Mouse (Mus musculus): ENCODE data around the gene Txnrd2.

The Txnrd2 gene

GRCm38 (mm10) chr16:18443385-18443841 lies 17.2 kb downstream of the Txnrd2 start:
- intact Hi-C loops (cut with DNase I), result loop anchor here (1.0 to 5.0 kb wide), 2 partner anchors 54 to 174 kb away; partner anchors contain the start of genes Gnb1l and Rtl10

GRCm38 (mm10) chr16:18447243-18447642 lies 21.1 kb downstream of the Txnrd2 start:
- intact Hi-C loops (cut with DNase I), result no loop called here

- intact Hi-C loops (cut with DNase I), result no loop called here
Measured at GRCm38 (mm10) chr16:18448104-18448503, 21.9 kb downstream of the Txnrd2 start.

- intact Hi-C loops (cut with DNase I), result no loop called here
Measured at GRCm38 (mm10) chr16:18449005-18449404, 22.8 kb downstream of the Txnrd2 start.

- intact Hi-C loops (cut with DNase I), result no loop called here
Measured at GRCm38 (mm10) chr16:18451486-18452181, 25.4 kb downstream of the Txnrd2 start.

DNA sequence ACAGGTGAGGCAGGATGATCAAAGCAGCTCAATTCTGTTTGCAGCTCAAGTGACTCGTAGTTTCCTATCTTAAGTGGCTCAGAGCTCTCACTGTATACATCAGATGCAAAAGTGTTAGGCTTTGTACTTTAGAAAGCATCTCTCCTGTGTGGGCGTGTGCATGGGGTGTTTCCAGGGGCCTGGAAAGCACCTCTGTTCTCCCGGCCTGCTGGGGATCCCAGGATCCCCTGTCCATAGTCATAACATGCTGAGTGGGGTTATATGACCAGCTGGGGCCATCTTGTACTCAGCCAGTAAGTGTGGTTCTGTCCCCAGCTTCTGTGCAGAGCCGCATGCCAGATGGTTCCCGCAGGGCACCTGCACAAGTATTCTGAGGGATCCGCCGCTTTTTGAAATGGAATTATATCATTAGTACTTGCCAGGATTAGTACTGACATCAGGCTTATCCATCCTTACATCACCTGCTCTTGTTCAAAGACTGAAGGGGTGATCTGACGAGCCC lies 26.2 kb downstream of the Txnrd2 start:
- intact Hi-C loops (cut with DNase I), result no loop called here

- intact Hi-C loops (cut with DNase I), result no loop called here
Measured at GRCm38 (mm10) chr16:18453846-18454245, 27.7 kb downstream of the Txnrd2 start.

GRCm38 (mm10) chr16:18455407-18455806 lies 29.2 kb downstream of the Txnrd2 start:
- intact Hi-C loops (cut with DNase I), result no loop called here

DNA sequence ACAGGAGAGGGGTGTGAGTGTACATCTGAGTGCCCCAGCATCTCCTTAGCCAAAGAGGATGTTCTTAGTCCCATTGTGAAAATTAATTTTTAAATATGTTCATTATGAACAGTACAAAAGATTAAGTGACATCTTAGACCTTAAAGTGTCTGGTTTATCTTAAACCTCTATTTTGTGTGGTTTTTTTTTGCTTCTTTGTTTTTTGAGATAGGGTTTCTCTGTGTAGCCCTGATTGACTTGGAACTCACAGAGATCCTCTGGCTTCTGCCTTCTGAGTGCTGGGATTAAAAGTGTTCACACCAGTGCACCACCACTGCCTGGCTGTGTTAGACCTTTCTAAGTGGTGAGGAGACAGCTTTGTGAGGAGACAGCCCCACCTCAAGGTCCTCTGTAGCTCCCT lies 32.5 kb downstream of the Txnrd2 start:
- intact Hi-C loops (cut with DNase I), result no loop called here

- intact Hi-C loops (cut with DNase I), result no loop called here
Measured at GRCm38 (mm10) chr16:18459335-18459954, 33.3 kb downstream of the Txnrd2 start.

GRCm38 (mm10) chr16:18459955-18460370 lies 33.8 kb downstream of the Txnrd2 start:
- intact Hi-C loops (cut with DNase I), result no loop called here

- intact Hi-C loops (cut with DNase I), result no loop called here
Measured at GRCm38 (mm10) chr16:18460826-18461225, 34.6 kb downstream of the Txnrd2 start.

- intact Hi-C loops (cut with DNase I), result no loop called here
Measured at GRCm38 (mm10) chr16:18462031-18462430, 35.8 kb downstream of the Txnrd2 start.

- intact Hi-C loops (cut with DNase I), result no loop called here
Measured at GRCm38 (mm10) chr16:18462598-18462997, 36.4 kb downstream of the Txnrd2 start.

DNA sequence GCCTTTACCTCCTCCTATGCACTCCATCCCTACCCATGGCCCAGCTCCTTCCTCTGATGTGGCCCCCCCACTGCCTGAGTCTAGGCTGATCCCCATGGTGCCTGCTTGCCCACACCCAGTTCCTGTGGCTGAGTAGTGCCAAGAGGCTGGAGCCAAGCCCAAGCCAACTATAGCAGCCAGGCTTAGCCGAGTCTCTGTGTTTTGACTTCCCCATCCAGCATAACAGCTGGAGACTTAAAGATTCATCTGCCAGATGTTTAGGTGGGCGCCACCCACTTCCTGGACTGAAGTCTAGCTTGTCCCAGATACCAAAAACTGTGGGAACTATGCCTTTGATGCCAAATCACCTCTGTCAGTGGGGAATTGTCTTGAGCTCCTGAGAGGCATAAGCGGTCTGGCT lies 38.1 kb downstream of the Txnrd2 start:
- intact Hi-C loops (cut with DNase I), result no loop called here

DNA sequence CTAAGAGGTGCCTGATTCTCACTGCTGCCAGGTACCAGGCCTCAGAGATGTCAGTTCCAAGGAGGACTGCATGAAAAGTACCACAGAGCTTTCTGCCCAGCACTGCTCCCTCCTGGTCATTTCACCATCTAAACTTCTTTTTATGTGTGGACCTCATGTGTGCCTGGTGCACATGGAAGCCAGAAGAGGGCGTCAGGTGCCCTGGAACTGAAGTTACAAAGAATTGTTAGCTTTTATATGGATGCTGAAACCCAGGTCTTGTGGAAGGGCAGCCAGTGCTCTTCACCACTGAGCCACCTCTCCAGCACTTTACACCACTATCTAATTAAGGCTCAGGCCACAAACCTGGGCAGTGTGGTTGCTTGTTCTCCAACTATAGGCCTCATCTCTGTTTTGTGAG lies 44.6 kb downstream of the Txnrd2 start:
- intact Hi-C loops (cut with DNase I), result no loop called here

- intact Hi-C loops (cut with DNase I), result no loop called here
Measured at GRCm38 (mm10) chr16:18471381-18471955, 45.3 kb downstream of the Txnrd2 start.

DNA sequence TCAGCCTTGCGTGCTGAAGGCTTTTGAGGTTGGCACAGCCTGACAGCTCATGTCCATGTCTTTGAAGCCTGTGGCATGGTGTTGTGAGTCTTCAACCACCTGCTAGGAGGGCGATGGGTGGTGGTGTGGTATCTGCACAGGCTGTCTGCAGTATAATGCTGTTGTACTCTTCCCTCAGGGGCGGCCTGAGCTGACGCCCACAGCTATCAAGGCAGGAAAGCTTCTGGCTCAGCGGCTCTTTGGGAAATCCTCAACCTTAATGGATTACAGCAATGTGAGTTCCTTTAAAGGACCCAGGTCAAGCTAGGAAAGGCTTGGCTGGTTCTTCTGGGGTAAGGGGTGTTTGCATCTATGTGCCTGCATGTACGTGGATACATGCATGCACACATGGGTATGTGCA lies 45.8 kb downstream of the Txnrd2 start:
- intact Hi-C loops (cut with DNase I), result no loop called here

- intact Hi-C loops (cut with DNase I), result no loop called here
Measured at GRCm38 (mm10) chr16:18472416-18472815, 46.2 kb downstream of the Txnrd2 start.

GRCm38 (mm10) chr16:18472976-18473375 lies 46.8 kb downstream of the Txnrd2 start:
- intact Hi-C loops (cut with DNase I), result no loop called here

- intact Hi-C loops (cut with DNase I), result no loop called here
Measured at GRCm38 (mm10) chr16:18474021-18474420, 47.8 kb downstream of the Txnrd2 start.

- intact Hi-C loops (cut with DNase I), result no loop called here
Measured at GRCm38 (mm10) chr16:18477996-18478395, 51.8 kb downstream of the Txnrd2 start.
